Mouse (Mus musculus): ENCODE data around the gene Lcorl. TPM values are rescaled to one million over a fixed set of nuclear protein-coding genes. Genes with fewer than 3 reads are reported as not detected.

Gene Lcorl
- polyA plus RNA-seq, 1 experiment from 2014 or later, result 35.3 TPM

DNA sequence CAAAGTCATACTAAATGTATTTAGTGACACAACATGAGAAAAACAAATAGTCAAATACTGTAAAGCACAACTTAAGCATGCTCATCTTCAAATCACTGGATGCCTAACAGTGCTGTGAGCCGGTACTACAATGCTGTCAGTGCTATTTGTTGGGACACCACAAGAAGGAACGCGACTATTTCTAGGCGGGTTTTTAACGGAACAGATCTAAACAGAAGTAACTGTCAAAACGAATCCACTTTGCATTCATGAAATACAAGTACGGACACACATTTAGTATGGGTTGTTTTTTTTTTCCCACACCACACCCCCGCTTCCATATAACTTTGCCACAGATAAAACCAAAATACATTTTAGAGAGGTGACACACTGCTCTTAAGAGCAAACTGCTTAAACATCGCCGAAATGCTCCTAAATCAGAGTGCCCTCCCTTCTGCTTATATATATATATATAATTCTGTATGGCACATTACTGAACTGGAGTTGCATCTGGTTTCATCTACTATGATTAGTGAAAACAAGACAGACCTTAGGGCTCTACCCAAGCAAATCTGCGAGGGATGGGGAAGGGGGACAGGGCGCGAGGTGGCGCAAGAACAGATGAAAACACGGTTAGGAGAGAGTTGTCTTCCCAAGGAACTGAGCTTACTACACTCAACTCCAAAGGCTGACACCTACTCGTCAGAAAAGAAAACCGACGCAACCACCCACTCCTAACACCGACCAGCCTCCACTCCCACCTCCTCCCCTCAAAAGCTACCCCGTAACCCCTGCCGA is 1.7 kb downstream of the Lcorl start:
- H3K9me3 ChIP-seq, result no peaks in the 10 kb centered on the region
- no peak for ATAC-seq (ENCODE audit: borderline replicate concordance, extremely low read depth, low FRiP score, low TSS enrichment)
- peak overlapping the region; percentile 99 for H3K27ac ChIP-seq
- peak overlapping the region; percentile 89 for H3K4me2 ChIP-seq
- peak overlapping the region; percentile 92 for H3K4me3 ChIP-seq
- no peaks in the 10 kb centered on the region; the same call in 1 of the 2 replicates for H3K27me3 ChIP-seq
- 0 out of 2 replicates have a peak, but pooled peaks cover 5% of the 10 kb centered on the region for H3K4me1 ChIP-seq
- 15% methylated on average over 21 of the region's 21 CpGs for WGBS
- peak overlapping the region; percentile 94 for H3K9ac ChIP-seq
- H3K36me3 ChIP-seq, result no peaks in the 10 kb centered on the region

DNA sequence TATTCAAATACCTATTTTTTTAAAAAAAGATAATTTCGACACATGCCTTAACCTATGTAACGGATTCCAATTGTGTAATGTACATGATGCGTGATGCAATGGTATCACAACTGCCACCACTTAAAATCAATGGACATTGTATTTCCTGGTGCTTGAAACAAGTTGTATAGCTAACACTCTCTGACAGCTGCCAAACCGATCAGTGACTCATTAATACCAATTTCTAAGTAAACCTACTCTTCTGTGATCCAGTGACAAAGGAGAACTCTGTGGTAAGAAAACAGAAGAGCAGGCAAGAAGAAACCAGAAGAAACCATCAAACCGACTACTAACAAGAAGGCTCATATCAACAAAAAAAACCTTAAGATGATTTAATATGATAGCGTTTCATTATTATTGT is 12.7 kb downstream of the Lcorl start:
- Histone ChIP-seq H3K9me3 (no peaks in the 10 kb centered on the region), H3K4me3 (no peak overlapping the region), H3K9ac (no peak overlapping the region), H3K27ac (no peak overlapping the region), H3K4me2 (no peak overlapping the region), H3K27me3 (no peaks in the 10 kb centered on the region), H3K4me1 (no peaks in the 10 kb centered on the region), H3K36me3 (no peaks in the 10 kb centered on the region)
- WGBS, result 90% methylated on average over 6 of the region's 6 CpGs
- no peak for ATAC-seq (ENCODE audit: borderline replicate concordance, extremely low read depth, low FRiP score, low TSS enrichment)

GRCm38 (mm10) chr5:45835131-45835530 is 22.3 kb downstream of the Lcorl start:
- Histone ChIP-seq H3K36me3 (no peaks in the 10 kb centered on the region), H3K4me2 (no peak overlapping the region), H3K27me3 (no peaks in the 10 kb centered on the region), H3K9me3 (no peaks in the 10 kb centered on the region), H3K9ac (no peak overlapping the region), H3K4me3 (no peak overlapping the region), H3K27ac (no peak overlapping the region), H3K4me1 (no peaks in the 10 kb centered on the region)
- no peak for ATAC-seq (ENCODE audit: borderline replicate concordance, extremely low read depth, low FRiP score, low TSS enrichment)
- WGBS, result 88% methylated on average over 2 of the region's 2 CpGs

DNA sequence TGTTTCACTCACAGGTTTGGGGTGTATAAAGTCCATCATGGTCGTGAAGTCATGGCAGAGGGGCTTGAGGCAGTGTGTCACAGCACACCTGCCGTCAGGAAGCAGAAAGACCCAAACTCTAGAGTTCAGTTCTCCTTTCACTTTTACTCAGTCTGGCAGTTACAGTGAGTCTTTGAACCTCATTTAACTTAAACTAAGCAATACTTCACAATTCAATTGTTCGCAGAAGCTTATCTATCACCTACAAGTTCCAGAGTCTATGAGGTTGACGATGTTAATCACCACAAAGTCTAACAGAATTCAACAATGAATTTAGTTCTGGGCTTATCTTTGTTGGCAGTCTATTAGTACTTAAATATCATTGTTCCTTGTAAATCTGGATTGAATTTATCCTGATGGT is 45.9 kb downstream of the Lcorl start:
- Histone ChIP-seq H3K4me1 (no peaks in the 10 kb centered on the region), H3K9me3 (peaks cover 18% of the 10 kb centered on the region; the same call in 1 of the 2 replicates), H3K9ac (no peak overlapping the region), H3K27me3 (no peaks in the 10 kb centered on the region), H3K4me3 (no peak overlapping the region), H3K36me3 (peaks cover 13% of the 10 kb centered on the region), H3K4me2 (no peak overlapping the region), H3K27ac (no peak overlapping the region)
- 92% methylated on average over 4 of the region's 4 CpGs for WGBS
- no peak for ATAC-seq (ENCODE audit: borderline replicate concordance, extremely low read depth, low FRiP score, low TSS enrichment)

DNA sequence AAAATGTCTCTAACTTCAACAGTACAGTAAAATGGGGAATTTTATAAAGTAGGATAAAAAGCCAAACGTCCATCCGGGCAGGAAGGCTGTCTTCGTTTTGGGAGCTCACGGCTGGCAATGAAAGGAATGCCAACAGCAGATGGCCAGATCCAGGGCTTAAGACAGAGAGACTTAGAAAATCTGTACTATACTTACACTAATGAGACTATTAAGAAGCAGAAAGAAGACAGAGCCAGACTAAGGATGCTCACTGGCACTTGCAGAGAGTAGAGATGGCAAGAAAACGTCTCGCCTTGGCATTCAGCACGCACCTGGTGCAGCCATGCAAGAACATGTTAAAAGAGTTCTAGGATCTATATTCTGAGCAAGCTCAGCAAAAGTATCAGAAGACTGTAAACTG is 65.6 kb downstream of the Lcorl start:
- WGBS, result 90% methylated on average over 7 of the region's 7 CpGs
- Histone ChIP-seq H3K4me3 (no peak overlapping the region), H3K27me3 (no peaks in the 10 kb centered on the region), H3K4me1 (no peaks in the 10 kb centered on the region), H3K9me3 (no peaks in the 10 kb centered on the region), H3K27ac (no peak overlapping the region), H3K36me3 (no peaks in the 10 kb centered on the region), H3K4me2 (no peak overlapping the region), H3K9ac (no peak overlapping the region)
- no peak for ATAC-seq (ENCODE audit: borderline replicate concordance, extremely low read depth, low FRiP score, low TSS enrichment)

DNA sequence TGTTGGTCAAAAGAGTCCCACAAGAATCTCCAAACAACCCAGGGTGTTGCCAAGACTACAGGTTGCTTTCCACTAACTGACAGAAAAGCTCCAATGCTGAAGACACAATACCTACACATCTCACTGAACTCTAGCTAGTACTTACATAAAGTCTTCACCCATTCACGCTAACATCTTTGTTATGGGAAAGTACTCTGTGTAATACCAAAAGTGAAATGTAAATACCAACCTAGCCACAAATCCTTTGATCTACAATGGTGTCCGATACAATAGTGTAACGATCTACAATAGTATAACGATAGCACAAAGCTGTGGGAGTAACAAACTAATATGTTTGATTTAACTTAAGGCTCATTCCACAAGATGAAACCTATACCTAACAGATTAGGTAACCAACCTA is 67.2 kb downstream of the Lcorl start:
- Histone ChIP-seq H3K9me3 (no peaks in the 10 kb centered on the region), H3K36me3 (no peaks in the 10 kb centered on the region), H3K4me2 (no peak overlapping the region), H3K9ac (no peak overlapping the region), H3K27me3 (no peaks in the 10 kb centered on the region), H3K27ac (no peak overlapping the region), H3K4me3 (no peak overlapping the region), H3K4me1 (no peaks in the 10 kb centered on the region)
- no peak for ATAC-seq (ENCODE audit: borderline replicate concordance, extremely low read depth, low FRiP score, low TSS enrichment)
- WGBS, result 95% methylated on average over 4 of the region's 4 CpGs

- no peak overlapping the region for H3K4me2 ChIP-seq
- no peak for ATAC-seq (ENCODE audit: borderline replicate concordance, extremely low read depth, low FRiP score, low TSS enrichment)
- H3K27me3 ChIP-seq, result no peaks in the 10 kb centered on the region
- no peak overlapping the region for H3K9ac ChIP-seq
- 83% methylated on average over 4 of the region's 4 CpGs for WGBS
- H3K9me3 ChIP-seq, result no peaks in the 10 kb centered on the region
- no peaks in the 10 kb centered on the region for H3K4me1 ChIP-seq
- H3K4me3 ChIP-seq, result no peak overlapping the region
- no peak overlapping the region for H3K27ac ChIP-seq
- peaks cover 7% of the 10 kb centered on the region; the same call in 1 of the 2 replicates for H3K36me3 ChIP-seq
These were observed 99.8 kb downstream of the Lcorl start for GRCm38 (mm10) chr5:45757502-45758121.

- no peaks in the 10 kb centered on the region for H3K4me1 ChIP-seq
- no peak overlapping the region for H3K4me3 ChIP-seq
- 91% methylated on average over 1 of the region's 1 CpGs for WGBS
- H3K27me3 ChIP-seq, result no peaks in the 10 kb centered on the region
- peaks cover 14% of the 10 kb centered on the region; the same call in 1 of the 2 replicates for H3K36me3 ChIP-seq
- no peak overlapping the region for H3K9ac ChIP-seq
- H3K9me3 ChIP-seq, result no peaks in the 10 kb centered on the region
- H3K4me2 ChIP-seq, result no peak overlapping the region
- ATAC-seq (ENCODE audit: borderline replicate concordance, extremely low read depth, low FRiP score, low TSS enrichment), result no peak
- no peak overlapping the region for H3K27ac ChIP-seq
These were observed 119.5 kb downstream of the Lcorl start for GRCm38 (mm10) chr5:45737911-45738310.

DNA sequence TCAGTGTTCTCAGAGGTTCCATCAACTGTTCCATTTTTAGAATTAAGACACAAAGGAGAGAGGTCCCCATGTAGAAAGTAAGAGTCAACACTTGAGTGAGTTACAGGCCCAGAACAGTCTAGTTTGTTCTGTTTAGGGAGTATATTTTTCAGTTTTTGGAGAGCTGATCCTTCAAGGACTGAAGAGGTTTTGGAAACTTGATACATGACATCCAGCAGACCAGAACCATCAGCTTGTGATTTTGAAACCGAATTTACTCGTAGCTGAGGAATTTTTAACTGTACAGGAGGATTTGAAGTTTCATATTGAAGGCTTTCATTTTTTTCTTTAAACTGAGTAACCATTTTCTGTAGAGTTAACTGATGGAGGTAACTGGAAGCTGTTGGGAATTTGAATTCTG is 123.7 kb downstream of the Lcorl start:
- Histone ChIP-seq H3K4me2 (no peak overlapping the region), H3K9me3 (no peaks in the 10 kb centered on the region), H3K27me3 (no peaks in the 10 kb centered on the region), H3K27ac (no peak overlapping the region), H3K9ac (no peak overlapping the region), H3K4me1 (no peaks in the 10 kb centered on the region), H3K4me3 (no peak overlapping the region), H3K36me3 (peaks cover 7% of the 10 kb centered on the region; the same call in 1 of the 2 replicates)
- 75% methylated on average over 2 of the region's 2 CpGs for WGBS
- no peak for ATAC-seq (ENCODE audit: borderline replicate concordance, extremely low read depth, low FRiP score, low TSS enrichment)

- Histone ChIP-seq H3K36me3 (peaks cover 2% of the 10 kb centered on the region; the same call in 1 of the 2 replicates), H3K4me3 (no peak overlapping the region), H3K27me3 (no peaks in the 10 kb centered on the region), H3K9me3 (no peaks in the 10 kb centered on the region), H3K27ac (no peak overlapping the region), H3K4me1 (no peaks in the 10 kb centered on the region), H3K9ac (no peak overlapping the region), H3K4me2 (no peak overlapping the region)
- ATAC-seq (ENCODE audit: borderline replicate concordance, extremely low read depth, low FRiP score, low TSS enrichment), result no peak
- 87% methylated on average over 6 of the region's 6 CpGs for WGBS
These were observed 138.4 kb downstream of the Lcorl start for GRCm38 (mm10) chr5:45718848-45719488.

DNA sequence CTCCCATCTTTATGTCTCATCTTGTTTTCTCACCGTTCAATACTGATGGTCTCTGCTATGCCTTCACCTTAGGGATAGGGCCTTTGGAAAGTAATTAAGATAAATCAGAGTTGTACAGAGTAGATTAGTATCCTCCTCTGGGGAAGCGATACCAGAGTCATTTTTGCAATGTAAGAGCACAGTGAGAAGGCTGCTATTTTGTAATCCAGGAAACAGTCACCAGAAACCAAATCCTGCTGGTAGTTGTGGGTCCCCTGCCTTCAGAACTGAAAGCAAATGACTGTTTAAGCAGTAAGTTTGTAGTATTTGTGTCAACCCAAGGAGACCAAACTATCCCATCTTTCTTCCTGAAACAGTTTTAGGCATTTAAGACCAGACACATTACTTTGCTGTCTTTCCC is 147.8 kb downstream of the Lcorl start:
- Histone ChIP-seq H3K9ac (no peak overlapping the region), H3K4me1 (no peaks in the 10 kb centered on the region), H3K27ac (no peak overlapping the region), H3K36me3 (peaks cover 38% of the 10 kb centered on the region), H3K4me2 (no peak overlapping the region), H3K9me3 (no peaks in the 10 kb centered on the region), H3K27me3 (no peaks in the 10 kb centered on the region), H3K4me3 (no peak overlapping the region)
- no peak for ATAC-seq (ENCODE audit: borderline replicate concordance, extremely low read depth, low FRiP score, low TSS enrichment)
- WGBS, result 91% methylated on average over 2 of the region's 2 CpGs

GRCm38 (mm10) chr5:45706811-45707210 is 150.6 kb downstream of the Lcorl start:
- Histone ChIP-seq H3K9ac (no peak overlapping the region), H3K27me3 (no peaks in the 10 kb centered on the region), H3K4me3 (no peak overlapping the region), H3K4me2 (no peak overlapping the region), H3K4me1 (no peaks in the 10 kb centered on the region), H3K27ac (no peak overlapping the region), H3K36me3 (peaks cover 40% of the 10 kb centered on the region), H3K9me3 (no peaks in the 10 kb centered on the region)
- ATAC-seq (ENCODE audit: borderline replicate concordance, extremely low read depth, low FRiP score, low TSS enrichment), result no peak
- 92% methylated on average over 2 of the region's 2 CpGs for WGBS
